Mouse (Mus musculus) liver, adult 2 months (tissue): ENCODE results near the gene Hsd17b1. TPM values are rescaled to one million over a fixed set of nuclear protein-coding genes. Genes with fewer than 3 reads are reported as not detected.

Experiments
- DNase-seq: peaks from one replicate; pipeline ENCODE4 v3.0.0-alpha.2; 2011; ENCODE audit warnings: low read depth, low spot score; ENCODE audit errors: extremely low read depth
- H3K27ac ChIP-seq: fragments of 200-500 bp; replicated peaks from 2 replicates; pipeline ENCODE4 v1.5.1; 2012; ENCODE audit warnings: low read depth, mild to moderate bottlenecking, control low read depth, inconsistent platforms, low read length; ENCODE audit not compliant: insufficient read depth
- H3K27me3 ChIP-seq: fragments of 200-500 bp; 2 replicates; pipeline ENCODE4 v1.6.1; 2012; ENCODE audit warnings: mild to moderate bottlenecking, moderate library complexity, low read length, inconsistent platforms; ENCODE audit not compliant: control insufficient read depth, insufficient read depth
- H3K36me3 ChIP-seq: fragments of 200-500 bp; 2 replicates; pipeline ENCODE4 v1.6.1; 2012; ENCODE audit warnings: low read length, inconsistent platforms; ENCODE audit not compliant: control insufficient read depth, insufficient read depth
- H3K4me1 ChIP-seq: fragments of 200-500 bp; 2 replicates; pipeline ENCODE4 v1.6.1; 2011; ENCODE audit warnings: low read length; ENCODE audit not compliant: control insufficient read depth, insufficient read depth
- H3K4me3 ChIP-seq: fragments of 200-500 bp; 2 replicates; pipeline ENCODE4 v1.5.1; 2011; ENCODE audit warnings: low read depth, mild to moderate bottlenecking, control low read depth, low read length, moderate library complexity; ENCODE audit not compliant: insufficient read depth
- H3K79me2 ChIP-seq: fragments of 200-500 bp; 2 replicates; pipeline ENCODE4 v1.6.1; 2012; ENCODE audit warnings: inconsistent platforms, mild to moderate bottlenecking, low read length, moderate library complexity; ENCODE audit not compliant: control insufficient read depth, insufficient read depth
- H3K9ac ChIP-seq: fragments of 200-500 bp; 2 replicates; pipeline ENCODE4 v1.6.1; 2012; ENCODE audit warnings: low read depth, mild to moderate bottlenecking, control low read depth, inconsistent platforms, low read length
- CTCF ChIP-seq: fragments of 200-500 bp; IDR thresholded peaks from 2 replicates; pipeline ENCODE4 v1.5.1; 2011; ENCODE audit warnings: low read depth, low read length, control low read depth
- POLR2A ChIP-seq: fragments of 200-500 bp; IDR thresholded peaks from 2 replicates; pipeline ENCODE4 v1.6.1; 2011; ENCODE audit warnings: low read length, control low read depth; ENCODE audit not compliant: insufficient read depth; ENCODE audit errors: extremely low read depth
- WGBS: fragments of 180-500 bp; shearing (Covaris S2); methylation state at CpG from one replicate; pipeline ENCODE4 v1.1.7; 2018; 5-methylcytosine and 5-hydroxymethylcytosine counted together
- polyA plus RNA-seq: library from polyadenylated mRNA; depleted of rRNA; stranded (reverse); fragments of >200 nt; gene quantifications from 2 replicates; pipeline ENCODE4 v1.2.3, GENCODE M21; 2012; rRNA removed
- total RNA-seq: library from RNA; depleted of rRNA; stranded (reverse); fragments of >200 nt; gene quantifications from 2 replicates; pipeline ENCODE4 v1.2.3, GENCODE M21; 2014; rRNA removed

Gene Hsd17b1
- total and polyA plus RNA-seq, 2 experiments, result 0.37 TPM

- peaks cover 10% of the 10 kb centered on the region for H3K4me1 ChIP-seq
- no peaks in the 10 kb centered on the region for H3K27me3 ChIP-seq
- 85% methylated on average over 11 of the region's 11 CpGs for WGBS
- no peak for TF ChIP-seq CTCF
- no peak for TF ChIP-seq POLR2A
- no peak overlapping the region for H3K27ac ChIP-seq
- H3K9ac ChIP-seq, result no peak overlapping the region
- no peak for DNase-seq
- H3K79me2 ChIP-seq, result no peaks in the 10 kb centered on the region
- no peak overlapping the region for H3K4me3 ChIP-seq
- H3K36me3 ChIP-seq, result peaks cover 7% of the 10 kb centered on the region
Observed at GRCm38 (mm10) chr11:101128996-101129577, 50.9 kb downstream of the Hsd17b1 start.

Other genes with a start within 250 kb of the Hsd17b1 start
- gene Stat5b, start 227.7 kb upstream of the Hsd17b1 start, total RNA-seq, result 31.8 and 33.0 TPM in 2 replicates
- 32.0 and 35.2 TPM in 2 replicates for gene Stat5b, start 227.7 kb upstream of the Hsd17b1 start, polyA plus RNA-seq
- 6.9 and 7.8 TPM in 2 replicates for gene Stat5a, start 219.1 kb upstream of the Hsd17b1 start, total RNA-seq
- gene Stat5a, start 219.1 kb upstream of the Hsd17b1 start, polyA plus RNA-seq, result 15.0 and 18.0 TPM in 2 replicates
- gene Stat3, start 138.9 kb upstream of the Hsd17b1 start, total RNA-seq, result 58.5 and 76.4 TPM in 2 replicates
- 48.7 and 60.4 TPM in 2 replicates for gene Stat3, start 138.9 kb upstream of the Hsd17b1 start, polyA plus RNA-seq
- 3.8 and 4.1 TPM in 2 replicates for gene Cavin1, start 107.5 kb upstream of the Hsd17b1 start, total RNA-seq
- gene Cavin1, start 107.5 kb upstream of the Hsd17b1 start, polyA plus RNA-seq, result 3.9 and 4.0 TPM in 2 replicates
- gene Atp6v0a1, start 69.0 kb upstream of the Hsd17b1 start, total RNA-seq, result 21.5 and 26.8 TPM in 2 replicates
- gene Atp6v0a1, start 69.0 kb upstream of the Hsd17b1 start, polyA plus RNA-seq, result 37.7 and 39.2 TPM in 2 replicates
- gene Naglu, start 8.4 kb upstream of the Hsd17b1 start, total RNA-seq, result 22.1 and 23.6 TPM in 2 replicates
- 33.8 and 38.8 TPM in 2 replicates for gene Naglu, start 8.4 kb upstream of the Hsd17b1 start, polyA plus RNA-seq
- gene Coasy, start 4.2 kb downstream of the Hsd17b1 start, total RNA-seq, result 84.0 and 89.9 TPM in 2 replicates
- gene Coasy, start 4.2 kb downstream of the Hsd17b1 start, polyA plus RNA-seq, result 182 and 194 TPM in 2 replicates
- 33.5 and 34.4 TPM in 2 replicates for gene Mlx, start 8.9 kb downstream of the Hsd17b1 start, total RNA-seq
- gene Mlx, start 8.9 kb downstream of the Hsd17b1 start, polyA plus RNA-seq, result 34.8 and 39.8 TPM in 2 replicates
- gene Psmc3ip, start 17.0 kb downstream of the Hsd17b1 start, total RNA-seq, result 0.55 and 0.67 TPM in 2 replicates
- 0.20 and 0.39 TPM in 2 replicates for gene Psmc3ip, start 17.0 kb downstream of the Hsd17b1 start, polyA plus RNA-seq
- gene Retreg3, start 41.5 kb downstream of the Hsd17b1 start, total RNA-seq, result 46.2 and 46.3 TPM in 2 replicates
- gene Retreg3, start 41.5 kb downstream of the Hsd17b1 start, polyA plus RNA-seq, result 61.2 and 61.5 TPM in 2 replicates
- gene Tubg1, start 41.5 kb downstream of the Hsd17b1 start, total RNA-seq, result 7.6 and 9.2 TPM in 2 replicates
- gene Tubg1, start 41.5 kb downstream of the Hsd17b1 start, polyA plus RNA-seq, result 11.9 and 17.6 TPM in 2 replicates
- gene Tubg2, start 77.5 kb downstream of the Hsd17b1 start, total RNA-seq, result not detected in 2 replicates
- 0.10 and 0.17 TPM in 2 replicates for gene Tubg2, start 77.5 kb downstream of the Hsd17b1 start, polyA plus RNA-seq
- 0.40 and 0.46 TPM in 2 replicates for gene Cntnap1, start 92.1 kb downstream of the Hsd17b1 start, total RNA-seq
- gene Cntnap1, start 92.1 kb downstream of the Hsd17b1 start, polyA plus RNA-seq, result 0.87 and 0.88 TPM in 2 replicates
- gene Plekhh3, start 92.9 kb downstream of the Hsd17b1 start, total RNA-seq, result 3.9 and 4.0 TPM in 2 replicates
- gene Plekhh3, start 92.9 kb downstream of the Hsd17b1 start, polyA plus RNA-seq, result 10.5 and 11.5 TPM in 2 replicates
- 0.13 TPM in 1 of 2 replicates, not detected in the other for gene Ccr10, start 97.0 kb downstream of the Hsd17b1 start, total RNA-seq
- gene Ccr10, start 97.0 kb downstream of the Hsd17b1 start, polyA plus RNA-seq, result 0.05 and 0.13 TPM in 2 replicates
- 10.5 and 10.8 TPM in 2 replicates for gene Ezh1, start 148.1 kb downstream of the Hsd17b1 start, total RNA-seq
- 7.5 and 9.2 TPM in 2 replicates for gene Ezh1, start 148.1 kb downstream of the Hsd17b1 start, polyA plus RNA-seq
- 4.9 and 6.6 TPM in 2 replicates for gene Ramp2, start 167.6 kb downstream of the Hsd17b1 start, total RNA-seq
- gene Ramp2, start 167.6 kb downstream of the Hsd17b1 start, polyA plus RNA-seq, result 16.4 and 22.5 TPM in 2 replicates
- 35.6 and 43.8 TPM in 2 replicates for gene Vps25, start 175.3 kb downstream of the Hsd17b1 start, total RNA-seq
- gene Vps25, start 175.3 kb downstream of the Hsd17b1 start, polyA plus RNA-seq, result 109 and 122 TPM in 2 replicates
- gene Wnk4, start 182.2 kb downstream of the Hsd17b1 start, total RNA-seq, result 0.37 and 0.40 TPM in 2 replicates
- gene Wnk4, start 182.2 kb downstream of the Hsd17b1 start, polyA plus RNA-seq, result 0.32 and 1.1 TPM in 2 replicates
- gene Cntd1, start 200.6 kb downstream of the Hsd17b1 start, total RNA-seq, result not detected in 2 replicates
- not detected in 2 replicates for gene Cntd1, start 200.6 kb downstream of the Hsd17b1 start, polyA plus RNA-seq
- 74.7 and 96.8 TPM in 2 replicates for gene Coa3, start 200.7 kb downstream of the Hsd17b1 start, total RNA-seq
- gene Coa3, start 200.7 kb downstream of the Hsd17b1 start, polyA plus RNA-seq, result 289 and 376 TPM in 2 replicates
- 43.8 and 57.8 TPM in 2 replicates for gene Becn1, start 223.9 kb downstream of the Hsd17b1 start, total RNA-seq
- gene Becn1, start 223.9 kb downstream of the Hsd17b1 start, polyA plus RNA-seq, result 43.1 and 50.8 TPM in 2 replicates
- gene Psme3, start 237.8 kb downstream of the Hsd17b1 start, total RNA-seq, result 15.8 and 16.8 TPM in 2 replicates
- gene Psme3, start 237.8 kb downstream of the Hsd17b1 start, polyA plus RNA-seq, result 34.5 and 37.9 TPM in 2 replicates
- gene Aoc2, start 246.7 kb downstream of the Hsd17b1 start, total RNA-seq, result 0.40 and 0.46 TPM in 2 replicates
- gene Aoc2, start 246.7 kb downstream of the Hsd17b1 start, polyA plus RNA-seq, result 0.91 and 1.7 TPM in 2 replicates